Mouse (Mus musculus) gastrocnemius, adult 8-10 months (tissue): ENCODE results near the gene Pkd1l2. TPM values are rescaled to one million over a fixed set of nuclear protein-coding genes. Genes with fewer than 3 reads are reported as not detected.
A peak's percentile ranks its signal among the peaks of the same experiment; 100 is the strongest.

ENCODE experiments used
- DNase-seq, 2 experiments: peaks; one replicate each; pipeline ENCODE4 v3.0.0; 2022; ENCODE audit warnings: low spot score in 2 of 2
- total RNA-seq, 4 experiments: library from RNA; stranded (reverse); gene quantifications; 2 replicates each; pipeline ENCODE4 v1.2.4; 2022

The Pkd1l2 gene
- under 1 TPM; 0.05 to 0.20 (median 0.14) TPM for total RNA-seq

DNA sequence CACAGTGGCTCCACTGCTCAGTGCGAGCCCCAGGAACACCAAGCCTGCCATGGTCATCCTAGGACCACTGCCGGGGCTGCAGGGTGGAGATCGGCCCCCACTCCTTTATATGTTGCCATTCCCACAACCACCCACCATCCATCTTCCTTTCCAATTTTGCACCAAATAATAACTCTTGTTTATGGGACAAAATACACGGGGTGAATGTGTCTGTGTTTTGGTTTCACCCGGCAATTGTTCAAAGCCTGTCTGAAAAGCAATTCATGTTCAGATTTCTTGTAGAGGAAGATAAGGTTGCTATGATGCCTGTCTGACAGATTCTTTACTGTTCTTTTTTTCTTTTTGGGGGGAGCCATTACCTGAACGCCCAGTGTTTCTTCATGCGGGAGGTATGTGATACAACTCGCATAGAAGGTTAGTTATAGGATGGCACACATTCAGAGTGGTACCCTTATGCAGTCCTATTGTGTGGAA, at the start of gene Pkd1l2:
Gene Pkd1l2 (minus strand): TSS at position 51 of the 474 bp plus-strand sequence.
- no peak for DNase-seq

DNA sequence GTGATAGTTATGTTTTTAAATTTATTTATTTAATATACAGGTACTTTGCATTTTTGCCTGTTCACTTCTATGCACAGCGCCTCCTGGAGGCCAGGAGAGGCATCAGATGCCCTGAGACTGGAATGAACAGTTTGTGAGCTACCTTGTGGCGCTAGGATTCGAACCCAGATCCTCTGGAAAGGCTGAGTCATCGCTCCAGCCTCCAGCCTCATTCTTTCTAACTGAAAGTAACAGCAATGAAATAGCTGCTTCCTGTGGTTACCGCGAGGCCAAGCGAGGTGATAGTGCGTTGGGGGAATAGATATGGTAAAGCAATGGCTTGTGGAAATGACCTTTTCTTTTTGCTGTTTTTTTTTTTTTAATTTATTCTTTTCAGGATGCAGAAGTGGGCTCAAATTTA, 44.8 kb upstream of the Pkd1l2 start:
- DNase-seq, result no peak

DNA sequence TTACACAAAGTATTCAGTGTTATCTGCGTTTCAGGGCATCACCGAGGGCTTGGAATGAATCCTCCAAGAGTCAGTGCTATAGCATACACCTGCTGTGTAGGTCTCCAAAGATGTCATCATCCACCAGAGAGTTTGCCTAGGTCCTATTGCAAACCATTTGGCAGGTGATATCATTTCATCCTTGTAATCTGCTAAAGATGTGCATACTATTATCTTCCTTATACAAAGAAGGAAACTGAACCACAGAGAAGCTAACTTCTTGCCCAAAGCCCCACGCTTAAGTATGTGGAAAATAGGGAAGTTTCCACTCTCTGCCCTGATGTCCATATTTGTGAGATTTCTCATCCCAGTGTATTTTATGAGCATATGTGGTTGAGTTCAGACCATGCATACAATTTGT, 44.2 kb upstream of the Pkd1l2 start:
- DNase-seq, result no peak

DNA sequence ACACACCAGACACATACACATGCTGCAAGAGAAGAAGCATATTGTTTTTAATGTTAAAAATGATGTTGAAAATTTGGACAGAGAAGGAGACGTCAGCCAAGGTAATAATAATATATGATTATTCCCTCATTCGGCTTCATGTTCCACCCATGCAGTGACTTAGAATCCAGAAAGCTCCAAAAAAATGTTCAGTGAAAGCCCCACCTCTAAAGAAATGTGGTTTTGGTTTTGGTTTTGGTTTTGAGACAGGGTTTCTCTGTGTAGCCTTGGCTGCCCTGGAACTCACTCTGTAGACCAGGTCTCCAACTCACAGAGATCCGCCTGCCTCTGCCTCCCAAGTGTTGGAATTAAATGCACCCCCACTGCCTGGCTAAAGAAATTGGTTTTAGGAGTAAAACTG, 43.6 kb upstream of the Pkd1l2 start:
- DNase-seq, result no peak

DNA sequence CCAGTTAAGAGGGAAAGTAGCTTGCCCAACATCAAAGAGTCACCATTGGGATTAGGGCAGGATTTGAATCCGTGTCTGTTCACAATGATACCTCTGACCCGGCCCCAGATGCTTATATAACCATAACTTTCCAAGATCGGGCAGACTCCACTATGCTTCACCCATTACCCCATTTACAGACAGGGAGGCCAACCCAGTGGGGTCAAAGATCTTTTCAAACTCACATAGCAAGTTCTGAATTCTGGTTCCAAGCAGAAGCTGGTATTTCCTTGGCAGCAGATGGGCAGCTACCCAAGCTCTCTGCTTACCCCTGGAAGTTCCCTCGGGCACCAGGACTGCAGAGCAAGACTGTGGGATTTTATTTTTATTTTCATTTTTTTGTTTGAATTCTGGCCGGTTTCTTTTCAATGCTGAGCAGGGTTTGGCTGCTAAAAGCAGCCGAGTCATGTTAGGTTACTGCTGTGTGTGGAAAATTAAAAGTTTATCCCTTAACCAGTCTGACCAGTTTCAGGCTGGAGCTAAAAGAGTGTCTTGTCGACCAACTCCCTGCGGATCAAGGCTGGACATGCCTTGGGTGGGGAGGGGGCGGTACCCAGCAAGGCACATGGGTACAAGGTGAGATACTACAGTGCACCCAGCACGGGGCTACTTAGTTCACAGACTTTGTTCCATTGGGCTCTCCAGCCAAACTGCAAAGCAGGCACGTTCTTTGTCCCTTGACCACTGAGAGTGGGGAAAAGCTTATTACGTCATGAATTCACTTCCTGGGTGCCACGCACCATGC, 41.8 kb upstream of the Pkd1l2 start:
- DNase-seq, result no peak

DNA sequence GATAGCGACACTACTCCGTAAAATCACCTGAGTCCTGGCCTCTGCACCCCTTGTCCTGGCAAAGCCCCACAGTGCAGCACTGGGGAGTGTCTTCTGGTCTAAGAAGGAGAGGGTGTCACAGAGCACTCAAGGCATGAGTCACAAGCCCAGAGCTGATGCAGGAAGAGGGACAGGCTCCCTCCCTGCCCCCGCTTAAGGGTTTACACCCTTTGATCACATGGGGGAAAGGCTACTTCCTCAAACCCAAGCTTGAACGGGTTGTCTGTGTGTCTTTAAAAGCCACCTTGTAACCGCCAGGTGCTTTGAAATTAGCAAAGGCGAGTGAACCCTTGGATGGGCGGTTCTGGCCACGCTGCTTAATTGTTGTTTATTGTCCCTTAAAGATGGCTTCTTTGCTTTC, 39.0 kb upstream of the Pkd1l2 start:
- no peak for DNase-seq

DNA sequence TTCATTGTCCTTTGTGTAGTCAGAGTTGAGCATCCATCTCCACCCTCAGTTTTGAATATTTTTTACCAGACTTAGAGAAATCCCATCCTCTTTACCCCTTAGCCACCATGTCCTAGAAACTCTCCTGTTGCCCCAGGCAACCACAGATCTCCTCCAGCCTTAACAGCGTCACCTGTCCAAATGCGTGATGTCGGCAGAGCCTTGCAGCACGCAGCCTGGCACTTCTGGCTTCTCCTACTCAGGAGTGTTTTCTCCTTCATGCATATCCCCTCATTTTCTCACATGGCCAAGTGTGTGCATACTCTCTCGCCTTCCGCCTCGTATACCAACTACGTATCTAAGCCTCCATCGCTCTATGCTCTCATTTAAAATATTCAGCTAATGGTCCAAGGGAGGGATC, 36.2 kb upstream of the Pkd1l2 start:
- no peak for DNase-seq

DNA sequence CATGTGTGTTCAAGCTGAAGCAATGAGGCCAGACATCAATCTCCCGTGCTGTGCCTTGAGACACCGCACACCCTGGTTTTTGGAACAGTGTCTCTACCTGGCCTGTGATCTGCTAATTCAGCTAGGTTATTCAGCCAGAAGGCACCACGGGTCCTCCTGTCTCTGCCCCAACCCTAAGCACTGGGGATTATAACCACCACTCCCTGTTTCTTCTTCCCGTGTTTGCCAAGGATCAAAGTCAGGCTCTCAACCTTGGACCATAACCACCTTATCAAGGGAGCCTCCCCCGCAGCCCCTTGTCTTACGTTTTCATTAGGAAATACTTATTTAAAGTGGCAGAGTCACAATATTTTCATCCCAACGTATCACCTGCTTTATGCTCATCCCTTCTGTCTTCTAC, 34.3 kb upstream of the Pkd1l2 start:
- no peak for DNase-seq

DNA sequence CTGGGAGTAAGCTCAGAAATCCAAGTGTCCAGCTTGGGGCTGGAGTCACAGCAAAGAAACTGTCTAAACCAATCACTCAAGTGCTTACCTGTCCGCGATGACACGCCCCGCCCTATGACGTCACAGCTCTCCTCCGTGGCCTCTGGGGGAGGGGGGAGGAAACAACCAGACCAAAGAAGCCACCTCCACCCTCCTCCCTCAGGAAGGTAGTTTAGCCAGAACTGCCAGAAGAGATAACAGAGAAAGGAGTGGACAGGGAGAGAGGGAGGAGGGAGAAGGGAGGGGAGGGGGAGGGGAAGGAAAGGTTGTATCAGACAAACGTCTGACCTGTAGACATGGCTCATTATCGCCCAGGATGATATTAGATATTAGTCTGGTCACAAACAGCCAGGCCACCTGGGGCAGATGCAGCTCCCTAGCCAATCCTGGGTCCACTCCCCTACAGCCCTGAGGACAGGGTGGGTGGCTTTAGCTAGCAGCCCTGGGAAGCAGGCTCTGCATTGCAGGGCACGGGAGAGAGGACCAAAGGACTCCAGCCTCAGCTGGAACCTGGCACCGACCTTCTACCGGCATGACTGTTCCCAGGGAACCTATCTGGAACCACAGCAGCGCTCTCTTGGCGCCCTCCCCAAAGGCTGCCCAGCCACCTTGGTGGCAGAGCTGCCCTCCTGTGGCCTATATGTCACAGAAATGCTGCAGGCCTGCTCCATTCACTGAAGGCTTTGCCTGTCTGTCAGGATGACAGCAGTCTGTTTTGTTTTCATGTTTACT, 33.6 kb upstream of the Pkd1l2 start:
- no peak for DNase-seq

DNA sequence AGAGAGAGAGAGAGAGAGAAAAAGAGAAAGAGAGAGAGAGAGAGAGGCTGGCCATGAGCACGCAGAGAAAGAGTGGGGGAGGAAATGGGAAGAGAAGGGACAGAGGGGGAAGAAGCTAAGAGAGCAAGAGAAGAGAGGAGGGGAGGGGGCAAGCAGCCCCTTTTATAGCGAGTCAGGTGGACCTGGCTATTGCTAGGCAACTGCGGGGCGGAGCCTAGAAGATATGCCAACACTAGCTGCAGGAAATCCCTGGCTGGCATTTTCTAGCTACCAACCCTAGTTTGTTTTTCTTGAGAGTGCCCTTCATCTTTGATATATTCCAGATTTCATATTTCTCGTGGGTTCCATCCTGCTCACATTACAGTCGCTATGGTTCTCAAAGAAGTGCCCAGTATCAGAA, 32.8 kb upstream of the Pkd1l2 start:
- DNase-seq, result no peak

DNA sequence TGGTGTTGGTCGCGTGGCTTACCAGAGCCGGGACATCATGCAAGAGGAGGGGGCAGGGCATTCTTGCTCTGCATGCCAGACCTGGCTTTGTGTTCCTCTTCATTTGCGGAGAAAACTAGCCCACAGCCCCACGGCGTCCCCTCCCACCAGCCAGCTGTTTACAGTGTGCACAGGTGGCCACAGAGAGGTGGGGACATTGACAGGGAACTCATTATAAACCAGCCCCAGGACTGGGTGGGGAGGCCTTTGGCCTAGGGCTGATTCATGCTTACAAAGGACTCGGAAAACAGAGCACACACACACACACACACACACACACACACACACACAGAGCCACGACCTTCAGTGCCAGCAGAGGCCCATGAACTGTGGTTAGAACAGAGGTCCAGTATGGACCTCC, 30.0 kb upstream of the Pkd1l2 start:
- no peak for DNase-seq

DNA sequence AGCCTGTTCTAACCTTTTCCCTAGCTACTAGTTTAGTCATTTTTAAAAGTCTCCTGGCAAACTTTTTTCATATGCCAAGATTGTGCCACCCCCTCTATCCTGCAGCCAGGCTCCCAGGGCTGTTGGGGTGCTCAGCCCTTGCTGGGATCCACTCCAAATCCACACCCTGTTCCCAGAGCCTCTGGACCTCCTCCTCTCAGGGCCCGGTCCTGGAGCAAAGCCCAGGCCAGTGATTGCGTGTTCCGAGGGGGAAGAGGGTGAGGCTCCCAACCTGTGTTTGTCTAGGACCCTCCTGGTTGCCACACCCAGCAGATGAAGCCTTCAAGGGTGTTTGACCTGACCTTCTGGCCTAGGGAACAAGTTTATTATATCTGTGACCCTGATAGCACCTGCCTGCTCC, 29.4 kb upstream of the Pkd1l2 start:
- no peak for DNase-seq

DNA sequence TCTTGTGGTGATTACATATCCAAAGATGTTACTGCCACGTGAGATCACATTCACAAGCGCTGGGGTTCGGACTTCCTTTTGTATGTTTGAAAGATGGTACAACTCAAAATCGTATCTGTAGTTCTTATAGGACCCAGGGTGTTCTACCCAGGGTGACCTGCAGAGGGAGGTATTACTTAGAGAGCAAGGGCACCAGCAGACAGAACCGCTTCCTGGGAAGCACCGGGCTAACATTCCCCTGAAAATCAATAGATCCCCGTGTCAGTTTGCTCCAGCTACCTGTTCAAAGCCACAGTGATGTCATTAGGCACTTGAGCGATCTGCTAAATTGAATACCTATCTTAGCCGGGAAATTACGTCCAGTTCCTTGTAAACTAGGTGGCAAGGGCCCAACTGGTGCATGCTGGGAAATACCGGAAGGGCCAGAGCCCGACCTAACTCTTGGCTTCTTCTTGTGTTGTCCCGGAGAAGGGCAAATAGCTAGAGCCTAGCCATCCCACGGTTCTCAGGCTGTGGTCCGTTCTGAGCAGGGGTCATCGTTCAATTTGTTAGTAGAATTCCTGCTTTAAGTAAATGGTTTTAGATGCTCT, 27.6 kb upstream of the Pkd1l2 start:
- peak; percentile 19 to 31 for DNase-seq

DNA sequence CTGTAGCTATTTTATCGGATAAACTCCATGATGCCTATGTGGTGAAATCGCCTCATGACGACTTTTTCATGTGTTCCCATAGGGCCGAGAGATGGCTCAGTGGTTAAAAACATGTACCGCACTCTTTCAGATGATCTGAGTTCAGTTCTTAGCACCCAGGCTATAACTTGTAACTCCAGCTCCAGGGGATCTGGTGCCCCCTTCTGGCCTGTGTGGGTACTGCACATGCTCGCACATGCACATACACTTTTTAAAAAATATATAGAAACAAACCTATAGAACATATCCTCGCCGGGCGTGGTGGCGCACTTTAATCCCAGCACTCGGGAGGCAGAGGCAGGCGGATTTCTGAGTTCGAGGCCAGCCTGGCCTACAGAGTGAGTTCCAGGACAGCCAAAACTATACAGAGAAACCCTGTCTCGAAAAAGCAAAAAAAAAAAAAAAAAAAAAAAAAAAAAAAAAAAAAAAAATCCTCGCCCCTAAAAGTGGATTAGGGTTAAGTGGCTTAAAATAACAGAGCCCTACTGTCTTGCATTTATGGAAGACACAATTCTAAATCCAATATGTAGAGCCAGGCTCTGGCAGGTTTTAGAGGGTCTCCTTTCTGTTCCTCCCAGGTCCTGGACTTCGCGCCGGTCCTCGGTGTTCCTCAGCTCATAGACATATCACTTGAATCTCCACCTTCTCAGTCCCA, 26.9 kb upstream of the Pkd1l2 start:
- DNase-seq, result no peak

DNA sequence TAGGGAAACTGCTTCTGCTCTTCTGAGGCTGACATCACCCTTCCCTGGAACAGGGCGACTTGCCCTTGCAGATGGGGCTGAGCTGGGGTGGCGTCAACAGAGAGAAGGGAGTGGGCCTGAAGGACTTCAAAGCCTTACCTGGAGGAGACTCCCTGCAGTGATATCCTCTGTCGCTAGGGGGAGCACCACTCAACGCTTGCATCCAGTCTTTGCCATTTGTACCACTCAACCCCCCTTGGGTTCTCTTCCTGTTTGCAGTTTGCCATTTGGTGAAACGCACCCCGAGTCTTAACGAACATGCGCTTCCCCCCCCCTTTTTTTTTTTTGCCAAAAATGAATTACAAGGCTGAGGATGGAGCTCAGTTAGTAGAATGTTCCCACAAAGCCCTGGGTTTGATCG, 25.3 kb upstream of the Pkd1l2 start:
- peak; percentile 22 to 38 for DNase-seq

DNA sequence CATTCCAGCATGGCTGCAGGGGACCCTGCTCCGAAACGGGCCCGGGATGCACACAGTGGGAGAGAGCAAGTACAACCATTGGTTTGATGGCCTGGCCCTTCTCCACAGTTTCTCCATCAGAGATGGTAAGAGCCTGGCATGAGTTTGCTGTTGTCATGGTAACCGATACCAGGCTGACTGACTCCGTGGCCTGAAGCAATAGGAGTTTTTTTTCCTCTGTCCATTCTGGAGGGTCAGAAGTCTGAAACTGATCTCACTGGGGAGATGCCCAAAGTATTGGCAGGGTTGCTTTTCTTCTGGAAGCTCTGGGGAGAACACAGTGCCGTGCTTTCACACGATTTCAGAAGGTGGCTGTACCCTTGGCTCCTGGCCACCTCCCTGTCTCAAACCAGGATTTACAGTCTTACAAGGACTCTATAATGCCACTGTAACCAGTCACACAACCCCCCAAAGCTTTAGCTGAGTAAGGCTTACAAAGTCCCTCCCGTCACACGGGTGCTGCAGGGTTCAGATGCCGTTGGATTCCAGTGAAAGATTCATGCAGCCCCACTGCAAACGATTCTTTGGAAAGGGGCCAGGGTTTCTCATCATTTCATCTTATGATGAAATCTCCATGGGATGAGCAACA, 15.4 kb upstream of the Pkd1l2 start:
- no peak for DNase-seq

DNA sequence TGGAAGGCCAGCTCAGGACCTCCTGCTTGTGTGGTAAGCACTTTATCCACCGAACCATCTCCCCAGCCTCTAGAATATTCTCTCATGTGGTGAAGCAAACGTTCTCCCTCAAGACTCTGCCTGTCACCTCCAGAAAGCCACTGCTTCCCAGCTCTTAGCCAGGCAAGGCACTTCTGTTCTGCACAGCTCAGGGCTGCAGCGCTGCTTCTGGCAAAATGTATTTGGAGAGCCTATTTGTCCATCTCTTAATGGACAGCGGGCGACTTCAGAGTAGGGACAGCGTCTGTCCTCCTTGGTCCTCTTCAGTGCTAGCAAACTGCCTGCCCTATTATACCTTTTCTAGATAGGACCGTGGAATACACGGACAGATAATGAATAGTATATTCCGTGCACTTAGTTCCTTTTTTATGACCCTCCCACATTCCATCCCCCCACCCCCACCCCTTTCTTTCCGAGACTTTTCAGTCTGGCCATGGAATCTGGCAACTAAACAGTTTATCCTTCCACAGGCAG, 14.9 kb upstream of the Pkd1l2 start:
- DNase-seq, result no peak

DNA sequence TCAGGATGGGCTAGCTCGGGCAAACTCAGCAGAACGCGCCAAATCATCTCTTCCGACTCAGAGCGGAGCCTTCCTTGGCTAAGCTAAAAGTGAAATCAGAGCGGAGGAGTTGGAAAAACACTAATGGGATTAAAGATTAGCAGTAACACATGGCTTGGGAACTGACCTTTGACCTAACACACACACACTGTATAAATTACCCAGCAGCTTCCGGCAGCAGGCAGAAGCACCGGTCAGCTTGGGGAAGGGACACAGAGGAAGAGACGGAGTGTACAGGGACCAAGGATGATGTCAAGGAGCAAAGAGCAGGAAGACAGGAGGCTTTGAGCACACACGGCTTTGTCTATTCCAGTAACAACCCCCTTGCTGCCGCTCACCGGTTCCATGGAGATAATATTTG, 13.4 kb upstream of the Pkd1l2 start, which contains the start of gene Bco1:
Gene Bco1 (plus strand): TSS at position 208 of the 400 bp plus-strand sequence.
- DNase-seq, result no peak

DNA sequence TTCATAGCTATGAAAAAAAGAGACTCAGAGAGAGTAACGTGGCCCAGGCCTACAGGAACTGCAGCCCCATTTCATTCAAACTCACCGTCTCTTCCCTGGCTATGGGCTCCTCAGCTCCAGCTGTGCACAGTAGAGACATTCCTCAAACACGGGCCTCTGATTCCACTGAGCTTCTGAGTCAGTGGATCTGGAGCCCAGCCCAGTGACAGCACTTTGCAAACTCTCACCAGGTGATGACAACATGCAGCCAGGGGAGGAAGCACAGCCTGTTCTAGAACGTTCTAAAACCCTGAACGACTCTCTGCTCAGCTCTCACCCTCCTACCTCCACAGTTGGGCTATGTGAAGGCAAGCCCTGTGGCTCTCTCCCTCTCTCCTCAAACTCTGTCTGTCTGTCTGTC, 11.8 kb upstream of the Pkd1l2 start:
- no peak for DNase-seq

DNA sequence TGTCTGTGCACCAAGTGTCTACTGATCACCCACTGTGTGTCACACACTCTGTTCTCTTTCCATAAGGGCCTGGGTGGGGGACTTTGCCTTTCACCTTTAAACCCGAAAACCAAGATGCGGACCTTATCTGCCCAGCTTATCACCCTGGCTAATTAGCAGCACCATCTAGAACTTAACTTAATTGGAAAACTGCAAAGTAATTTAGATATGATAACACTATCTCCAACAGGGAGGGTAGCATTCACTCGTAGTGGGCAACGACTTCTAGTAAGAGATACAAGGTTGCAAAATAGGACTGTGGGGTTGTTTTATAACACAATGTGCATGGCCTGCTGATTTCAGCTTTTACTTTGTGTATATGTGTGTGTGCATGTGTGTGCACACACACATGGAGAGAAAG, 7.6 kb upstream of the Pkd1l2 start:
- DNase-seq, result no peak

DNA sequence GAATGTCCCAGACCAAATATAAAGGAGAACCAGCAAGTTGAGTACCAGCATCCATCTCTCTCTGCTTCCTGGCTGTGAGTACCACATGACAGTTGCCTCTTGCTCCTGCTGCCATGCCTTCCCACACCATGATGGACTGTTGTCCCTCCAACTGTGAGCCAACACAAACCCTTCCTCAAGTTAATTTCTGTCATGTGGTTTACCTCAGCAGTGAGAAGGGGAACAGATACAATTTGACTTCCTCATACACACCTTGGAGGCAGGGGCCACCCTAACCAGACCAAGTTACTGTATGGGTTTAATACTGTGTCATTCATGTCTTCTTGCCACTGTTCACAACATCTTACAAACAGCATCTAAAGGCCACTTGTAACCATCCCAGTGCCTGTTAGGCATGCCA, 4.8 kb upstream of the Pkd1l2 start:
- DNase-seq, result no peak
